In the genomic region with DNA sequence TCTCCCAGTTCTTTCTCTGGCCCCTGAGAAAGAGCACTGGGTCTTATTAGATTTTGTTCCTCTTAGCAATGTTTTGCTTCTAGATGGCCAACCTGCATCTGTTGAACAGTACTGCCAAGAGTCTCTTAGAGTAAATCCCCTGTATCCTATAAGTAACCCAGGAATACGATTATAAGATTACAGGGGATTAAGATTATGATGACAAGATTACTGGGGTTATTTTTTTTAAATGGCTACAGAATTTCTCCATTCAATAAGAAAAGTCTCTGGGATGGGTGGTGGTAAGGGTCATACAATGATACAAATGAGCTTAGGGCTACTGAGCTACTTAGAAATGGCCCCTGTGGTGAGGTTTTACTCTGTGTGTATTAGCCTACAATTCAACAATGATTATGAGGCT, we compare ENCODE assay signal across 23 mouse cellular contexts. TPM values are rescaled to one million over a fixed set of nuclear protein-coding genes. Genes with fewer than 3 reads are reported as not detected.
"Had no signal": no experiment of that assay in that cellular context is flagged by ENCODE, and none has a peak within 500 bp of the region (broad histone marks: within the 10 kb centered on the region; RNA-seq: fewer than 3 reads in every experiment).

No protein-coding gene starts in this region.

- H3K27ac ChIP-seq: liver, embryonic 13.5 days; liver, embryonic 15.5 days; lung, embryonic 15.5 days; macrophage; midbrain, embryonic 13.5 days; neural tube, embryonic 13.5 days; neural tube, embryonic 15.5 days had no signal

- DNase-seq: liver, embryonic 13.5 days; liver, postnatal 0 days; lung, adult 2 months; lung, postnatal 14 days; lung, postnatal 36 days; right cerebral cortex, adult 18-20 months; right cerebral cortex, postnatal 25 days; right cerebral cortex, postnatal 4 days; spleen, adult 18-20 months; thymus, adult 18-20 months; thymus, postnatal 14 days; thymus, postnatal 36 days had no signal

- H3K4me2 ChIP-seq: liver, embryonic 13.5 days; liver, embryonic 15.5 days; lung, embryonic 15.5 days; midbrain, embryonic 11.5 days; midbrain, embryonic 13.5 days; neural tube, embryonic 13.5 days; neural tube, embryonic 15.5 days had no signal

- H3K4me1 ChIP-seq: liver, embryonic 13.5 days; liver, embryonic 15.5 days; lung, embryonic 15.5 days; megakaryocyte, embryonic 14.5 days; neural tube, embryonic 13.5 days; neural tube, embryonic 15.5 days had no signal

- H3K4me3 ChIP-seq: liver, embryonic 13.5 days; liver, embryonic 15.5 days; lung, embryonic 15.5 days; megakaryocyte, embryonic 14.5 days; midbrain, embryonic 13.5 days; myocyte; neural tube, embryonic 13.5 days; neural tube, embryonic 15.5 days had no signal

- H3K36me3 ChIP-seq: liver, embryonic 13.5 days; liver, embryonic 15.5 days; lung, embryonic 15.5 days; midbrain, embryonic 13.5 days; neural tube, embryonic 13.5 days; neural tube, embryonic 15.5 days had no signal

- H3K27me3 ChIP-seq: liver, embryonic 15.5 days; lung, embryonic 15.5 days; neural tube, embryonic 13.5 days; neural tube, embryonic 15.5 days had no signal

- ATAC-seq: liver, postnatal 0 days; lung, postnatal 0 days; midbrain, embryonic 13.5 days; midbrain, embryonic 16.5 days had no signal

- H3K9ac ChIP-seq: liver, embryonic 13.5 days; liver, embryonic 15.5 days; liver, postnatal 0 days; lung, embryonic 15.5 days; midbrain, embryonic 13.5 days; neural tube, embryonic 13.5 days; neural tube, embryonic 15.5 days had no signal

- H3K9me3 ChIP-seq: liver, embryonic 13.5 days; liver, embryonic 15.5 days; lung, embryonic 15.5 days; midbrain, embryonic 13.5 days; neural tube, embryonic 15.5 days had no signal

RNA-seq across cellular contexts. Expression of a gene that starts 15.5 kb away (rescaled TPM):
- polyA plus RNA-seq: liver, embryonic 13.5 days; macrophage had no signal

RNA-seq across cellular contexts. Expression of a gene that starts 37.7 kb away (rescaled TPM):
- polyA plus RNA-seq: macrophage had no signal
